Mouse (Mus musculus): ENCODE results near the gene Tm4sf19. TPM values are rescaled to one million over a fixed set of nuclear protein-coding genes. Genes with fewer than 3 reads are reported as not detected.

Tm4sf19 gene
- polyA plus RNA-seq, 1 experiment from 2014 or later, result 0.14 TPM

- no peak overlapping the region for H3K4me3 ChIP-seq (ENCODE audit: low read depth, low read length)
- ATAC-seq (ENCODE audit: low read depth) (no peak), DNase-seq (ENCODE audit: low spot score) (no peak)
- H3K27me3 ChIP-seq (replicated peaks; ENCODE audit: control insufficient read depth, insufficient read depth, low read length), result no peaks in the 10 kb centered on the region
- no peaks in the 10 kb centered on the region for H3K4me1 ChIP-seq (ENCODE audit: control insufficient read depth, insufficient read depth, low read length)
- no peak overlapping the region for H3K4me2 ChIP-seq (ENCODE audit: low read depth, low read length)
- H3K9me3 ChIP-seq (ENCODE audit: control insufficient read depth, low read length), result no peaks in the 10 kb centered on the region
- no peak overlapping the region for H3K9ac ChIP-seq (ENCODE audit: low read depth, low read length)
- H3K36me3 ChIP-seq (ENCODE audit: control insufficient read depth, insufficient read depth, low read length), result peaks cover 63% of the 10 kb centered on the region
- WGBS, result 84% methylated on average over 3 of the region's 3 CpGs
- no peak overlapping the region for H3K27ac ChIP-seq (replicated peaks; ENCODE audit: low read depth, low read length)
Observed at GRCm38 (mm10) chr16:32389841-32390240, 10.5 kb upstream of the Tm4sf19 start.

GRCm38 (mm10) chr16:32390882-32391281 is 9.4 kb upstream of the Tm4sf19 start:
- WGBS, result 96% methylated on average over 3 of the region's 3 CpGs
- ATAC-seq (ENCODE audit: low read depth) (no peak), DNase-seq (ENCODE audit: low spot score) (no peak)
- Histone ChIP-seq H3K36me3 (ENCODE audit: control insufficient read depth, insufficient read depth, low read length) (peaks cover 53% of the 10 kb centered on the region), H3K27ac (replicated peaks; ENCODE audit: low read depth, low read length) (no peak overlapping the region), H3K4me1 (ENCODE audit: control insufficient read depth, insufficient read depth, low read length) (no peaks in the 10 kb centered on the region; the same call in 1 of the 2 replicates), H3K9me3 (ENCODE audit: control insufficient read depth, low read length) (no peaks in the 10 kb centered on the region), H3K27me3 (replicated peaks; ENCODE audit: control insufficient read depth, insufficient read depth, low read length) (no peaks in the 10 kb centered on the region), H3K4me3 (ENCODE audit: low read depth, low read length) (no peak overlapping the region), H3K4me2 (ENCODE audit: low read depth, low read length) (no peak overlapping the region), H3K9ac (ENCODE audit: low read depth, low read length) (no peak overlapping the region)

DNA sequence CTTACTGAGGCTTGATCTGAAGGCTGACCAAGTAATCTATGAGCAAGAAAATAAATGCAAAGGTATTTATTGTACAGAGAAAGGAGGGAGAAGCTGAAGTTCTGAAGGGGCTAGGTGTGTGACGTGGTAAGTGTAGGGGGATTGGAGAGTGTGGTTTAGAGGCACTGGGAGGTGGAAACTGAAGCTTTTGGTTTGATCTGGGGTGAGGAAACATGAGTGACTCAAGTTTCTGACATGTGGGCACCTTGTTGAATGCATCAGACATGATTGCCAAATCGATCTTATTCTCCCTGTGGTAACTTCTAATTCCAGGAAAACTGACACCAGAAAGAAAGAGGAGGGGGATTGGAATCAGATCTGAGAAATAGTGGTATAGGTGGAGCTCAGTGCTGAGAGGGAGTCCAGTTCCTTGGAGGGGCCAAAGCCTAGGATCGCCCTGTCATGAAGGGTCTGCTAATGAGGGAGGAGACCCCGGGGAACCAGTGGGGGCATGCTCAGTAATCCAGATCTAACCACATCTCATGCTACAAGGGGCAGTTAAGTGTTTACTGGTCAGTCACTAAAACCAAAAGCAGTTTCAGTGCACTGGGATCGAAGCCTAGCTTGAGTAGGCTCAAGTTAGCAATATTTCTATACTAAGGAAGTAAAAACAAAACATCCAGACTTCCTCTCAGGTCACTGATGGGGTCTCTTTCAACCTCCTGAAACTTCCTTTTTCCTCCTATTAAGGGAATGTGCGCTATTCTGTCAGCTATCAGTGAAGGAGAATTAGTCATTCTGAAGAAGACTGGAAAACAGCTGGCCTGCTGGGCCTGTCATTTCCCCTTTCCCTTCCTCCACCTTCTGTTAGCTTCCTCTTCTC is 4.4 kb upstream of the Tm4sf19 start:
- Histone ChIP-seq H3K36me3 (ENCODE audit: control insufficient read depth, insufficient read depth, low read length) (peaks cover 26% of the 10 kb centered on the region), H3K4me2 (ENCODE audit: low read depth, low read length) (no peak overlapping the region), H3K27me3 (replicated peaks; ENCODE audit: control insufficient read depth, insufficient read depth, low read length) (no peaks in the 10 kb centered on the region), H3K9ac (ENCODE audit: low read depth, low read length) (no peak overlapping the region), H3K4me1 (ENCODE audit: control insufficient read depth, insufficient read depth, low read length) (no peaks in the 10 kb centered on the region; the same call in 1 of the 2 replicates), H3K9me3 (ENCODE audit: control insufficient read depth, low read length) (no peaks in the 10 kb centered on the region), H3K4me3 (ENCODE audit: low read depth, low read length) (no peak overlapping the region), H3K27ac (replicated peaks; ENCODE audit: low read depth, low read length) (peak overlapping the region; percentile 67)
- no peak for DNase-seq (ENCODE audit: low spot score)
- WGBS, result 47% methylated on average over 6 of the region's 6 CpGs
- ATAC-seq (ENCODE audit: low read depth), result no peak

DNA sequence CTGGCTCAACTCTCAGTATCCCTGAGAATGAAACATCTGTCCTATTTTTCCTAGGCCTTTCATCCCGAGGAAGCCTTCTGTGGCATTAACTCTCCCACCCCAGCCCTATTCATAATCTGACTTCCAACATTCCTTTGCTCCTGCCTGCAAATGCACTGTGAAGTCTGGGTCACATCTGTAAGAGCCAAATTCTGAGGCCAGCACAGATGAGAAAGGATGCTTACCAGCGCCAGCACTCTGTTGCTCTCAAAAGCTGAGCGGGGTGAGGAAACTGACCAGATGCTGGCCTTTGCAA is 3.8 kb upstream of the Tm4sf19 start:
- WGBS, result 51% methylated on average over 3 of the region's 3 CpGs
- H3K27ac ChIP-seq (replicated peaks; ENCODE audit: low read depth, low read length), result 0 out of 2 replicates have a peak overlapping the region, but pooled peaks have one; percentile 67
- no peaks in the 10 kb centered on the region; the same call in 1 of the 2 replicates for H3K4me1 ChIP-seq (ENCODE audit: control insufficient read depth, insufficient read depth, low read length)
- no peak overlapping the region for H3K4me2 ChIP-seq (ENCODE audit: low read depth, low read length)
- no peak for DNase-seq (ENCODE audit: low spot score)
- no peak overlapping the region for H3K4me3 ChIP-seq (ENCODE audit: low read depth, low read length)
- H3K36me3 ChIP-seq (ENCODE audit: control insufficient read depth, insufficient read depth, low read length), result peaks cover 21% of the 10 kb centered on the region
- no peak for ATAC-seq (ENCODE audit: low read depth)
- no peaks in the 10 kb centered on the region for H3K27me3 ChIP-seq (replicated peaks; ENCODE audit: control insufficient read depth, insufficient read depth, low read length)
- no peak overlapping the region for H3K9ac ChIP-seq (ENCODE audit: low read depth, low read length)
- H3K9me3 ChIP-seq (ENCODE audit: control insufficient read depth, low read length), result no peaks in the 10 kb centered on the region

DNA sequence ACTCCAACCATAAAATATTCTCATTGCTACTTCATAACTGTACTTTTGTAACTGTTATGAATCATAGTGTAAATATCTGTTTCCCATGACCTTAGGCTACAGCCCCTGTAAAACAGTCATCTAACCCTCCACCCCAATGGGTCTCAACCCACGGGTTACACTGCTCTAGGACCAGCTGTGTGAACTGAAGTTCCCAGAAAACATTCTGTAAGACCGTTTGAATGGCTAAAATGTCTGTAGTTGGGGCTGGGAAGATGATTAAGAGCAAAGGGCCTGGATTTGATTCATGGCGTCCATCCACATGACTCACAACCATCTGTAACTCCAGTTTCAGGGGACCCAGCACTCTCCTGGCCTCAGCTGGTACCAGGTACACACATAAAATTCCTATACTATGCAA is 2.1 kb upstream of the Tm4sf19 start:
- H3K27me3 ChIP-seq (replicated peaks; ENCODE audit: control insufficient read depth, insufficient read depth, low read length), result no peaks in the 10 kb centered on the region
- H3K9ac ChIP-seq (ENCODE audit: low read depth, low read length), result no peak overlapping the region
- H3K4me2 ChIP-seq (ENCODE audit: low read depth, low read length), result no peak overlapping the region
- no peaks in the 10 kb centered on the region for H3K9me3 ChIP-seq (ENCODE audit: control insufficient read depth, low read length)
- 70% methylated on average over 3 of the region's 3 CpGs for WGBS
- no peak for DNase-seq (ENCODE audit: low spot score)
- no peak for ATAC-seq (ENCODE audit: low read depth)
- no peaks in the 10 kb centered on the region; the same call in 1 of the 2 replicates for H3K4me1 ChIP-seq (ENCODE audit: control insufficient read depth, insufficient read depth, low read length)
- no peak overlapping the region for H3K4me3 ChIP-seq (ENCODE audit: low read depth, low read length)
- no peak overlapping the region for H3K27ac ChIP-seq (replicated peaks; ENCODE audit: low read depth, low read length)
- H3K36me3 ChIP-seq (ENCODE audit: control insufficient read depth, insufficient read depth, low read length), result peaks cover 7% of the 10 kb centered on the region

GRCm38 (mm10) chr16:32401335-32401965 is 1.1 kb downstream of the Tm4sf19 start:
- Histone ChIP-seq H3K36me3 (ENCODE audit: control insufficient read depth, insufficient read depth, low read length) (no peaks in the 10 kb centered on the region), H3K4me3 (ENCODE audit: low read depth, low read length) (no peak overlapping the region), H3K4me1 (ENCODE audit: control insufficient read depth, insufficient read depth, low read length) (no peaks in the 10 kb centered on the region), H3K27me3 (replicated peaks; ENCODE audit: control insufficient read depth, insufficient read depth, low read length) (no peaks in the 10 kb centered on the region), H3K27ac (replicated peaks; ENCODE audit: low read depth, low read length) (no peak overlapping the region), H3K9ac (ENCODE audit: low read depth, low read length) (no peak overlapping the region), H3K9me3 (ENCODE audit: control insufficient read depth, low read length) (no peaks in the 10 kb centered on the region), H3K4me2 (ENCODE audit: low read depth, low read length) (no peak overlapping the region)
- 61% methylated on average over 9 of the region's 9 CpGs for WGBS
- ATAC-seq (ENCODE audit: low read depth) (no peak), DNase-seq (ENCODE audit: low spot score) (no peak)

DNA sequence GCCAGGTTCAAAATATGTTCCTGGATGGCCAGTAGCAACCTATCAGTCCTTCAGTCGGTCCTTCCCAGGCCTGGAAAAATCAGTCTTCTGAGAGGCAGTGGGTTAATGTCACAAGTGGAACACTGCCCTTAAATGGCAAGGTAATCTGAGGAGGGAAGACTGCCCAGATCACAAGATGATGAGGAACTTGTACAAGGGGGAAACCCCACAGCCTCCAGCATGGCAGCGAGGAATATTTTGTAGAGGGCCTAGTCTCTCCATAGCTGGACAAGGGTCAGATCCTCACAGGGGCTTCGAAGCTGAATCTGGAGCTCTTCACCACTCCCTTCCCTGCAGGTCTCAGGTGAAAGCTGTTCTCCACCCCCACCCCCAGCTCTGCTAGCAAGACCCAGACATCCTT is 2.5 kb downstream of the Tm4sf19 start:
- 74% methylated on average over 3 of the region's 3 CpGs for WGBS
- no peak overlapping the region for H3K4me2 ChIP-seq (ENCODE audit: low read depth, low read length)
- no peak overlapping the region for H3K4me3 ChIP-seq (ENCODE audit: low read depth, low read length)
- ATAC-seq (ENCODE audit: low read depth) (no peak), DNase-seq (ENCODE audit: low spot score) (no peak)
- no peak overlapping the region for H3K9ac ChIP-seq (ENCODE audit: low read depth, low read length)
- no peaks in the 10 kb centered on the region for H3K4me1 ChIP-seq (ENCODE audit: control insufficient read depth, insufficient read depth, low read length)
- H3K36me3 ChIP-seq (ENCODE audit: control insufficient read depth, insufficient read depth, low read length), result no peaks in the 10 kb centered on the region
- no peak overlapping the region for H3K27ac ChIP-seq (replicated peaks; ENCODE audit: low read depth, low read length)
- H3K27me3 ChIP-seq (replicated peaks; ENCODE audit: control insufficient read depth, insufficient read depth, low read length), result no peaks in the 10 kb centered on the region
- no peaks in the 10 kb centered on the region for H3K9me3 ChIP-seq (ENCODE audit: control insufficient read depth, low read length)

DNA sequence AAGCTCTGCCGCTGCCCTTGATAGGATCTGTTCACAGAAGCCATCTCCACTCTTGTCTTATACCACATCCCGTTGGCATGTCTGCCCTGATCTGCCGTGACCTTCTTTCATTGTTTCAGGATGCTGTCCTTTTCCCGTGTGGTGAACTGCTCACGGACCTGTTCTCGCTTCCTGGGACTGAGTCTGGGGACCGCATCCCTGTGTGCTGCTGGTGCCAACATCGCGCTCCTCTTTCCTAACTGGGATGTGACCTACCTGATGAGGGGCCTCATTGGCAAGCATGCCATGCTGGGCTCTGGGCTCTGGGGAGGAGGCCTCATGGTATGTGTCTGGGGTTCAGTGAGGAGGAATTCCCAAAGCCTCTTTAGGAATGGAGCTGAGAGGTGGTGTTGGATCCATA is 5.4 kb downstream of the Tm4sf19 start:
- no peak overlapping the region for H3K4me3 ChIP-seq (ENCODE audit: low read depth, low read length)
- WGBS, result 88% methylated on average over 9 of the region's 9 CpGs
- H3K9ac ChIP-seq (ENCODE audit: low read depth, low read length), result no peak overlapping the region
- ATAC-seq (ENCODE audit: low read depth) (no peak), DNase-seq (ENCODE audit: low spot score) (no peak)
- no peaks in the 10 kb centered on the region for H3K4me1 ChIP-seq (ENCODE audit: control insufficient read depth, insufficient read depth, low read length)
- no peaks in the 10 kb centered on the region for H3K9me3 ChIP-seq (ENCODE audit: control insufficient read depth, low read length)
- no peak overlapping the region for H3K27ac ChIP-seq (replicated peaks; ENCODE audit: low read depth, low read length)
- H3K27me3 ChIP-seq (replicated peaks; ENCODE audit: control insufficient read depth, insufficient read depth, low read length), result no peaks in the 10 kb centered on the region
- no peak overlapping the region for H3K4me2 ChIP-seq (ENCODE audit: low read depth, low read length)
- no peaks in the 10 kb centered on the region for H3K36me3 ChIP-seq (ENCODE audit: control insufficient read depth, insufficient read depth, low read length)

GRCm38 (mm10) chr16:32406671-32407070 is 6.4 kb downstream of the Tm4sf19 start:
- no peak for ATAC-seq (ENCODE audit: low read depth)

More at GRCm38 (mm10) chr16:32406671-32407070, 6.4 kb downstream of the Tm4sf19 start:
- H3K4me2 ChIP-seq (ENCODE audit: low read depth, low read length), result no peak overlapping the region
- H3K27ac ChIP-seq (replicated peaks; ENCODE audit: low read depth, low read length), result no peak overlapping the region
- no peaks in the 10 kb centered on the region for H3K36me3 ChIP-seq (ENCODE audit: control insufficient read depth, insufficient read depth, low read length)
- H3K4me1 ChIP-seq (ENCODE audit: control insufficient read depth, insufficient read depth, low read length), result no peaks in the 10 kb centered on the region
- 33% methylated on average over 6 of the region's 6 CpGs for WGBS
- no peaks in the 10 kb centered on the region for H3K27me3 ChIP-seq (replicated peaks; ENCODE audit: control insufficient read depth, insufficient read depth, low read length)
- DNase-seq (ENCODE audit: low spot score), result no peak
- no peak overlapping the region for H3K4me3 ChIP-seq (ENCODE audit: low read depth, low read length)
- no peaks in the 10 kb centered on the region for H3K9me3 ChIP-seq (ENCODE audit: control insufficient read depth, low read length)
- H3K9ac ChIP-seq (ENCODE audit: low read depth, low read length), result no peak overlapping the region
